Mouse (Mus musculus): Measurements from ENCODE around the gene Srrd. TPM values are rescaled to one million over a fixed set of nuclear protein-coding genes. Genes with fewer than 3 reads are reported as not detected.
A peak's percentile ranks its signal among the peaks of the same experiment; 100 is the strongest.
"Not testable (repeated sequence)": the region's sequence is repeated elsewhere in the genome, so short reads cannot be mapped to it uniquely, and the experiment has no call there.

Srrd gene
- polyA plus RNA-seq, 1 experiment from 2014 or later = 30.0 TPM

DNA sequence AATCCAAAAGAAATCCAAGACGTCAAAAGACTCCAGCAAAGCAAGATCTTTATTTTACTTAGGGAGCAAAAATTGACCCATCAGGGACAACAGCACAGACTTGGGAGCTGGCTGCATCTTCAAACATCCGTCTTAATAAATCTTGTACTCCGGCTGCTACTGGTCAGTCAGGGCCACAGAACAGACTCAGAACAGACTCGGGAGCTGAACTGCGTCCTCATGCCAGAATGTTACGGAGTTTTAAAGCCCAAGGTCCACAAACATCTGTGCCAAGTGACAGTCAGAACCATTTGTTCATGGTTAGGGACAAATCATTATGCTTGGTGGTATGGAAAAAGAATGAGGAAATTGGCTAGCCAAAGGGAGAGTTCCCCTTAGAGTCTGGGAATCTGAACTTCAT, 19.6 kb downstream of the Srrd start:
- TF ChIP-seq CTCF (IDR thresholded peaks at IDR 0.05; ENCODE audit: low read depth) = no peak
- Histone ChIP-seq H3K4me2 (ENCODE audit: low read length) (no peak overlapping the region), H3K9ac (ENCODE audit: low read depth, low read length) (no peak overlapping the region), H3K4me1 (replicated peaks; ENCODE audit: insufficient read depth, low read length) (peaks cover 10% of the 10 kb centered on the region; the same call in 1 of the 2 replicates), H3K36me3 (ENCODE audit: insufficient read depth, low read length) (no peaks in the 10 kb centered on the region; the same call in 1 of the 2 replicates), H3K27me3 (ENCODE audit: insufficient read depth, low read length) (no peaks in the 10 kb centered on the region), H3K4me3 (replicated peaks; ENCODE audit: low read depth, low read length) (no peak overlapping the region), H3K27ac (no peak overlapping the region), H3K9me3 (replicated peaks; ENCODE audit: low read length) (no peaks in the 10 kb centered on the region)
- WGBS = 85% methylated on average over 6 of the region's 6 CpGs
- ATAC-seq (replicated peaks; ENCODE audit: low FRiP score, low read depth) (no peak), DNase-seq (ENCODE audit: low spot score) (no peak)

- no peak overlapping the region for H3K4me2 ChIP-seq (ENCODE audit: low read length)
- H3K9me3 ChIP-seq (replicated peaks; ENCODE audit: low read length) = no peaks in the 10 kb centered on the region
- H3K4me3 ChIP-seq (replicated peaks; ENCODE audit: low read depth, low read length) = no peak overlapping the region
- H3K27me3 ChIP-seq (ENCODE audit: insufficient read depth, low read length) = no peaks in the 10 kb centered on the region
- ATAC-seq (replicated peaks; ENCODE audit: low FRiP score, low read depth) (no peak), DNase-seq (ENCODE audit: low spot score) (no peak)
- no peaks in the 10 kb centered on the region for H3K36me3 ChIP-seq (ENCODE audit: insufficient read depth, low read length)
- no peak overlapping the region for H3K27ac ChIP-seq
- H3K9ac ChIP-seq (ENCODE audit: low read depth, low read length) = no peak overlapping the region
- 0 out of 2 replicates have a peak, but pooled peaks cover 9% of the 10 kb centered on the region for H3K4me1 ChIP-seq (replicated peaks; ENCODE audit: insufficient read depth, low read length)
- no peak for TF ChIP-seq CTCF (IDR thresholded peaks at IDR 0.05; ENCODE audit: low read depth)
- 74% methylated on average over 4 of the region's 4 CpGs for WGBS
Measured at GRCm38 (mm10) chr5:112321376-112321775, 21.5 kb downstream of the Srrd start.

DNA sequence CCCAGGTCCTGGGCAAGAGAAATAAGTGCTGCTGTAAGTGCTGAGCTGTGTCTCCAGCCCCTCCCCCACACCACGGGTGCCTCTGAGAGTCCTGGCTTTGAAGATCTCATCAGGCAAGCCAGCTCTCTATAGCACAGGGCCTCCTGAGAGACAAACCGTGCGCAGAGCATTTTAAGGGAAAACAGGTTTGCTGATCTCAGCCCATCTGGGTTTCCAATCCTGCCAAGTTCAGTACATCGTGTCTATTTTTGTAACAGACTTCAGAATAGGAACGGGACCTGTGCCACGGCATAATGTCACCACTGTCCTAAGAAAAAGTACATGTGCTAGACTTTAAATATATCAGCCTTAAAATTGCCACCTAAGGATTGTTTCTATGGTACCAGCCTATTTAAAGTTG, 21.9 kb downstream of the Srrd start:
- no peak overlapping the region for H3K9ac ChIP-seq (ENCODE audit: low read depth, low read length)
- no peaks in the 10 kb centered on the region for H3K27me3 ChIP-seq (ENCODE audit: insufficient read depth, low read length)
- DNase-seq (ENCODE audit: low spot score) (no peak), ATAC-seq (replicated peaks; ENCODE audit: low FRiP score, low read depth) (no peak)
- TF ChIP-seq CTCF (IDR thresholded peaks at IDR 0.05; ENCODE audit: low read depth) = no peak
- H3K9me3 ChIP-seq (replicated peaks; ENCODE audit: low read length) = no peaks in the 10 kb centered on the region
- 64% methylated on average over 6 of the region's 6 CpGs for WGBS
- H3K4me2 ChIP-seq (ENCODE audit: low read length) = no peak overlapping the region
- no peak overlapping the region for H3K27ac ChIP-seq
- 0 out of 2 replicates have a peak, but pooled peaks cover 14% of the 10 kb centered on the region for H3K4me1 ChIP-seq (replicated peaks; ENCODE audit: insufficient read depth, low read length)
- no peak overlapping the region for H3K4me3 ChIP-seq (replicated peaks; ENCODE audit: low read depth, low read length)
- 0 out of 2 replicates have a peak, but pooled peaks cover under 1% of the 10 kb centered on the region for H3K36me3 ChIP-seq (ENCODE audit: insufficient read depth, low read length)

GRCm38 (mm10) chr5:112320379-112320778, 22.5 kb downstream of the Srrd start:
- no peak overlapping the region for H3K9ac ChIP-seq (ENCODE audit: low read depth, low read length)
- ATAC-seq (replicated peaks; ENCODE audit: low FRiP score, low read depth) = no peak
- no peak for DNase-seq (ENCODE audit: low spot score)

GRCm38 (mm10) chr5:112319343-112319742, 23.5 kb downstream of the Srrd start:
- WGBS = 67% methylated on average over 2 of the region's 2 CpGs

More at GRCm38 (mm10) chr5:112320379-112320778, 22.5 kb downstream of the Srrd start:
- no peaks in the 10 kb centered on the region for H3K27me3 ChIP-seq (ENCODE audit: insufficient read depth, low read length)
- H3K4me3 ChIP-seq (replicated peaks; ENCODE audit: low read depth, low read length) = no peak overlapping the region
- peaks cover 6% of the 10 kb centered on the region; the same call in 1 of the 2 replicates for H3K36me3 ChIP-seq (ENCODE audit: insufficient read depth, low read length)
- H3K9me3 ChIP-seq (replicated peaks; ENCODE audit: low read length) = no peaks in the 10 kb centered on the region
- 0 out of 2 replicates have a peak, but pooled peaks cover 15% of the 10 kb centered on the region for H3K4me1 ChIP-seq (replicated peaks; ENCODE audit: insufficient read depth, low read length)
- 77% methylated on average over 5 of the region's 5 CpGs for WGBS
- no peak for TF ChIP-seq CTCF (IDR thresholded peaks at IDR 0.05; ENCODE audit: low read depth)
- no peak overlapping the region for H3K4me2 ChIP-seq (ENCODE audit: low read length)
- no peak overlapping the region for H3K27ac ChIP-seq

DNA sequence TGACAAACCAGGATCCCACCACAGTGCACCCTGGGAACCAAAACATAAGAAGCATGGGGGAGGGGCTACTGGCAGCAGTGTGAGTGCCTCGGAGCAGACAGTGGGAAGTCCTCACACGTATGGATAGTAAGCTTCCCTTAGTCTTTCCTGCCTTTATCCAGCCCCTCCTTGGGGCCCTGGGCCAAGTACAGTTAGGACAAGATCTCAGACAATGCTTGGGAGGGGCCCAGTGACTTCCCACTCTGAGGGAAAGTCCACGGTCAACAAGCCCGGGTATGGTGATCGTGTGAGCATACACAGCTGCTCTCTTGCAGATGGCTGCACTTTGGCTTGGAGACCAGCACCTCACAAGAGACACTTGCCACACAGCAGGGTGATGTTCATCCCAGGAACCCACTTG, 25.5 kb downstream of the Srrd start:
- no peak overlapping the region for H3K4me2 ChIP-seq (ENCODE audit: low read length)
- no peak; the same call in 1 of the 2 replicates for ATAC-seq (replicated peaks; ENCODE audit: low FRiP score, low read depth)
- peaks cover 28% of the 10 kb centered on the region for H3K36me3 ChIP-seq (ENCODE audit: insufficient read depth, low read length)
- no peaks in the 10 kb centered on the region for H3K27me3 ChIP-seq (ENCODE audit: insufficient read depth, low read length)
- WGBS = 46% methylated on average over 5 of the region's 5 CpGs
- no peak overlapping the region for H3K9ac ChIP-seq (ENCODE audit: low read depth, low read length)
- 0 out of 2 replicates have a peak, but pooled peaks cover 11% of the 10 kb centered on the region for H3K4me1 ChIP-seq (replicated peaks; ENCODE audit: insufficient read depth, low read length)
- H3K4me3 ChIP-seq (replicated peaks; ENCODE audit: low read depth, low read length) = no peak overlapping the region
- H3K9me3 ChIP-seq (replicated peaks; ENCODE audit: low read length) = no peaks in the 10 kb centered on the region
- TF ChIP-seq CTCF (IDR thresholded peaks at IDR 0.05; ENCODE audit: low read depth) = no peak
- DNase-seq (ENCODE audit: low spot score) = peak; percentile 50
- H3K27ac ChIP-seq = peak overlapping the region; percentile 36; the same call in 1 of the 2 replicates

More at GRCm38 (mm10) chr5:112319343-112319742, 23.5 kb downstream of the Srrd start:
- H3K4me3 ChIP-seq (replicated peaks; ENCODE audit: low read depth, low read length); DNase-seq (ENCODE audit: low spot score); ATAC-seq (replicated peaks; ENCODE audit: low FRiP score, low read depth); H3K4me2 ChIP-seq (ENCODE audit: low read length); H3K27me3 ChIP-seq (ENCODE audit: insufficient read depth, low read length); H3K9me3 ChIP-seq (replicated peaks; ENCODE audit: low read length); H3K9ac ChIP-seq (ENCODE audit: low read depth, low read length); H3K27ac ChIP-seq: not testable (repeated sequence)
- Histone ChIP-seq H3K4me1 (replicated peaks; ENCODE audit: insufficient read depth, low read length) (0 out of 2 replicates have a peak, but pooled peaks cover 11% of the 10 kb centered on the region), H3K36me3 (ENCODE audit: insufficient read depth, low read length) (peaks cover 14% of the 10 kb centered on the region; the same call in 1 of the 2 replicates)
